Mouse (Mus musculus): ENCODE results near the gene Tet2. TPM values are rescaled to one million over a fixed set of nuclear protein-coding genes. Genes with fewer than 3 reads are reported as not detected.

Tet2 gene
- polyA plus RNA-seq, 1 experiment from 2014 or later: 14.5 TPM

GRCm38 (mm10) chr3:133471101-133471500 is 73.8 kb downstream of the Tet2 start:
- Histone ChIP-seq H3K36me3 (peaks cover 44% of the 10 kb centered on the region), H3K27me3 (replicated peaks) (no peaks in the 10 kb centered on the region), H3K4me2 (no peak overlapping the region), H3K9ac (no peak overlapping the region), H3K9me3 (no peaks in the 10 kb centered on the region), H3K4me1 (no peaks in the 10 kb centered on the region), H3K27ac (no peak overlapping the region), H3K4me3 (replicated peaks) (no peak overlapping the region)
- no peak for ATAC-seq (ENCODE audit: insufficient read depth, low FRiP score, low read depth)
- 75% methylated on average over 4 of the region's 4 CpGs for WGBS

- no peak overlapping the region for H3K9ac ChIP-seq
- H3K4me1 ChIP-seq: no peaks in the 10 kb centered on the region
- no peaks in the 10 kb centered on the region for H3K27me3 ChIP-seq (replicated peaks)
- H3K4me2 ChIP-seq: no peak overlapping the region
- 92% methylated on average over 7 of the region's 7 CpGs for WGBS
- H3K36me3 ChIP-seq: peaks cover 33% of the 10 kb centered on the region
- no peak for ATAC-seq (ENCODE audit: insufficient read depth, low FRiP score, low read depth)
- no peak overlapping the region for H3K4me3 ChIP-seq (replicated peaks)
- H3K9me3 ChIP-seq: no peaks in the 10 kb centered on the region
- H3K27ac ChIP-seq: no peak overlapping the region
These were observed 76.1 kb downstream of the Tet2 start for GRCm38 (mm10) chr3:133468883-133469282.

- no peak overlapping the region for H3K27ac ChIP-seq
- H3K9ac ChIP-seq: no peak overlapping the region
- no peaks in the 10 kb centered on the region for H3K27me3 ChIP-seq (replicated peaks)
- H3K4me2 ChIP-seq: no peak overlapping the region
- H3K9me3 ChIP-seq: no peaks in the 10 kb centered on the region
- peaks cover 20% of the 10 kb centered on the region for H3K36me3 ChIP-seq
- no peaks in the 10 kb centered on the region for H3K4me1 ChIP-seq
- 91% methylated on average over 3 of the region's 3 CpGs for WGBS
- H3K4me3 ChIP-seq (replicated peaks): no peak overlapping the region
- ATAC-seq (ENCODE audit: insufficient read depth, low FRiP score, low read depth): no peak
These were observed 81.7 kb downstream of the Tet2 start for GRCm38 (mm10) chr3:133463233-133463632.

- Histone ChIP-seq H3K9ac (no peak overlapping the region), H3K36me3 (peaks cover 13% of the 10 kb centered on the region), H3K9me3 (no peaks in the 10 kb centered on the region), H3K4me3 (replicated peaks) (no peak overlapping the region), H3K4me1 (no peaks in the 10 kb centered on the region), H3K27me3 (replicated peaks) (no peaks in the 10 kb centered on the region), H3K4me2 (no peak overlapping the region), H3K27ac (no peak overlapping the region)
- 86% methylated on average over 6 of the region's 6 CpGs for WGBS
- no peak for ATAC-seq (ENCODE audit: insufficient read depth, low FRiP score, low read depth)
These were observed 82.5 kb downstream of the Tet2 start for GRCm38 (mm10) chr3:133462485-133462884.

GRCm38 (mm10) chr3:133462059-133462458 is 82.9 kb downstream of the Tet2 start:
- Histone ChIP-seq H3K4me3 (replicated peaks) (no peak overlapping the region), H3K4me2 (no peak overlapping the region), H3K36me3 (peaks cover 8% of the 10 kb centered on the region), H3K9ac (no peak overlapping the region), H3K9me3 (no peaks in the 10 kb centered on the region), H3K4me1 (no peaks in the 10 kb centered on the region), H3K27ac (no peak overlapping the region), H3K27me3 (replicated peaks) (no peaks in the 10 kb centered on the region)
- 70% methylated on average over 3 of the region's 3 CpGs for whole genome bisulfite sequencing
- no peak for ATAC-seq (ENCODE audit: insufficient read depth, low FRiP score, low read depth)

- Histone ChIP-seq H3K27me3 (replicated peaks) (no peaks in the 10 kb centered on the region), H3K4me2 (no peak overlapping the region), H3K4me1 (no peaks in the 10 kb centered on the region), H3K36me3 (peaks cover 6% of the 10 kb centered on the region; the same call in 1 of the 2 replicates), H3K4me3 (replicated peaks) (no peak overlapping the region), H3K9me3 (no peaks in the 10 kb centered on the region), H3K9ac (no peak overlapping the region), H3K27ac (no peak overlapping the region)
- no peak for ATAC-seq (ENCODE audit: insufficient read depth, low FRiP score, low read depth)
- WGBS: 78% methylated on average over 1 of the region's 1 CpGs
These were observed 85.8 kb downstream of the Tet2 start for GRCm38 (mm10) chr3:133459174-133459573.

GRCm38 (mm10) chr3:133453896-133454295 is 91.0 kb downstream of the Tet2 start:
- H3K36me3 ChIP-seq: no peaks in the 10 kb centered on the region
- H3K4me1 ChIP-seq: no peaks in the 10 kb centered on the region
- no peak for ATAC-seq (ENCODE audit: insufficient read depth, low FRiP score, low read depth)
- H3K9me3 ChIP-seq: no peaks in the 10 kb centered on the region
- H3K9ac ChIP-seq: no peak overlapping the region
- no peak overlapping the region for H3K4me3 ChIP-seq (replicated peaks)
- no peak overlapping the region for H3K4me2 ChIP-seq
- no peak overlapping the region for H3K27ac ChIP-seq
- 75% methylated on average over 8 of the region's 8 CpGs for WGBS
- H3K27me3 ChIP-seq (replicated peaks): no peaks in the 10 kb centered on the region

GRCm38 (mm10) chr3:133436919-133437320 is 108.0 kb downstream of the Tet2 start:
- no peak overlapping the region for H3K4me2 ChIP-seq
- no peaks in the 10 kb centered on the region for H3K4me1 ChIP-seq
- no peak overlapping the region for H3K4me3 ChIP-seq (replicated peaks)
- H3K27me3 ChIP-seq (replicated peaks): no peaks in the 10 kb centered on the region
- no peak overlapping the region for H3K27ac ChIP-seq
- no peak for ATAC-seq (ENCODE audit: insufficient read depth, low FRiP score, low read depth)
- no peaks in the 10 kb centered on the region for H3K36me3 ChIP-seq
- H3K9ac ChIP-seq: no peak overlapping the region
- 93% methylated on average over 6 of the region's 6 CpGs for WGBS
- no peaks in the 10 kb centered on the region for H3K9me3 ChIP-seq

- Histone ChIP-seq H3K27me3 (replicated peaks) (no peaks in the 10 kb centered on the region), H3K4me2 (no peak overlapping the region), H3K27ac (no peak overlapping the region), H3K4me3 (replicated peaks) (no peak overlapping the region), H3K9me3 (no peaks in the 10 kb centered on the region), H3K36me3 (no peaks in the 10 kb centered on the region), H3K9ac (no peak overlapping the region), H3K4me1 (no peaks in the 10 kb centered on the region)
- ATAC-seq (ENCODE audit: insufficient read depth, low FRiP score, low read depth): no peak
- 86% methylated on average over 4 of the region's 4 CpGs for whole genome bisulfite sequencing
These were observed 108.6 kb downstream of the Tet2 start for GRCm38 (mm10) chr3:133436279-133436860.

GRCm38 (mm10) chr3:133435774-133436148 is 109.2 kb downstream of the Tet2 start:
- H3K9ac ChIP-seq: no peak overlapping the region
- WGBS: 74% methylated on average over 1 of the region's 1 CpGs
- no peak for ATAC-seq (ENCODE audit: insufficient read depth, low FRiP score, low read depth)

GRCm38 (mm10) chr3:133435141-133435773 is 109.7 kb downstream of the Tet2 start:
- Histone ChIP-seq H3K4me3 (replicated peaks) (no peak overlapping the region), H3K27ac (no peak overlapping the region), H3K9me3 (no peaks in the 10 kb centered on the region), H3K36me3 (no peaks in the 10 kb centered on the region), H3K9ac (no peak overlapping the region), H3K4me2 (no peak overlapping the region), H3K4me1 (no peaks in the 10 kb centered on the region), H3K27me3 (replicated peaks) (no peaks in the 10 kb centered on the region)
- ATAC-seq (ENCODE audit: insufficient read depth, low FRiP score, low read depth): no peak
- 91% methylated on average over 6 of the region's 6 CpGs for WGBS

More at GRCm38 (mm10) chr3:133435774-133436148, 109.2 kb downstream of the Tet2 start:
- H3K27me3 ChIP-seq (replicated peaks): no peaks in the 10 kb centered on the region
- no peak overlapping the region for H3K27ac ChIP-seq
- H3K4me1 ChIP-seq: no peaks in the 10 kb centered on the region
- no peaks in the 10 kb centered on the region for H3K36me3 ChIP-seq
- no peaks in the 10 kb centered on the region for H3K9me3 ChIP-seq
- H3K4me3 ChIP-seq (replicated peaks): no peak overlapping the region
- no peak overlapping the region for H3K4me2 ChIP-seq

- Histone ChIP-seq H3K4me1 (no peaks in the 10 kb centered on the region), H3K4me2 (no peak overlapping the region), H3K36me3 (no peaks in the 10 kb centered on the region), H3K4me3 (replicated peaks) (no peak overlapping the region), H3K9me3 (no peaks in the 10 kb centered on the region), H3K9ac (no peak overlapping the region), H3K27me3 (replicated peaks) (no peaks in the 10 kb centered on the region), H3K27ac (no peak overlapping the region)
- ATAC-seq (ENCODE audit: insufficient read depth, low FRiP score, low read depth): no peak
- WGBS: 58% methylated on average over 4 of the region's 4 CpGs
These were observed 115.4 kb downstream of the Tet2 start for GRCm38 (mm10) chr3:133429394-133430173.

All from stomach, embryonic 15.5 days (tissue).